Mouse (Mus musculus) limb, embryonic 15.5 days (tissue): Measurements from ENCODE around the gene Mex3d. TPM values are rescaled to one million over a fixed set of nuclear protein-coding genes. Genes with fewer than 3 reads are reported as not detected.

Experiments used
- ATAC-seq: fragments of 200-750 bp; cut with Nextera tagmentation; 2 replicates; pipeline ENCODE4 v1.8.0; 2017; ENCODE audit warnings: low read depth, moderate TSS enrichment; ENCODE audit not compliant: insufficient number of reproducible peaks, low FRiP score, low TSS enrichment
- H3K27ac ChIP-seq: fragments of 300-500 bp; sonication (generic); 2 replicates; pipeline ENCODE4 v1.5.1; 2015; ENCODE audit warnings: moderate library complexity, mild to moderate bottlenecking, inconsistent platforms
- H3K27me3 ChIP-seq: fragments of 300-500 bp; sonication (generic); 2 replicates; pipeline ENCODE4 v1.6.1; 2015; ENCODE audit warnings: inconsistent platforms
- H3K36me3 ChIP-seq: fragments of 300-500 bp; sonication (generic); 2 replicates; pipeline ENCODE4 v1.6.1; 2015; ENCODE audit warnings: inconsistent platforms
- H3K4me1 ChIP-seq: fragments of 300-500 bp; sonication (generic); 2 replicates; pipeline ENCODE4 v1.6.1; 2015; ENCODE audit warnings: inconsistent platforms
- H3K4me2 ChIP-seq: fragments of 300-500 bp; sonication (generic); 2 replicates; pipeline ENCODE4 v1.6.1; 2015; ENCODE audit warnings: mild to moderate bottlenecking, inconsistent platforms
- H3K4me3 ChIP-seq: fragments of 300-500 bp; sonication (generic); 2 replicates; pipeline ENCODE4 v1.5.1; 2015; ENCODE audit warnings: mild to moderate bottlenecking, inconsistent platforms
- H3K9ac ChIP-seq: fragments of 300-500 bp; sonication (generic); 2 replicates; pipeline ENCODE4 v1.6.1; 2015; ENCODE audit warnings: inconsistent platforms
- H3K9me3 ChIP-seq: fragments of 300-500 bp; sonication (generic); 2 replicates; pipeline ENCODE4 v1.6.1; 2016; ENCODE audit warnings: inconsistent platforms
- WGBS: fragments of 180-500 bp; shearing (Covaris S2); methylation state at CpG from one replicate; pipeline ENCODE4 v1.1.7; 2015; 5-methylcytosine and 5-hydroxymethylcytosine counted together
- polyA plus RNA-seq: library from polyadenylated mRNA; unstranded; fragments of >200 nt; fragmentation: Nextera tagmentation; extraction: Ambion mirVana; gene quantifications from 2 replicates; pipeline ENCODE4 v1.2.1, GENCODE M21; 2015

Gene Mex3d
- polyA plus RNA-seq, 1 experiment from 2014 or later = 6.8 TPM

GRCm38 (mm10) chr10:80406684-80407501, 19.4 kb upstream of the Mex3d start, which contains the start of gene Uqcr11:
Uqcr11 (minus strand) TSS chr10:80406830.
- Histone ChIP-seq H3K27me3 (no peaks in the 10 kb centered on the region), H3K9me3 (no peaks in the 10 kb centered on the region), H3K4me3 (peak within 1 kb of the TSS; percentile 74), H3K4me1 (peaks cover 27% of the 10 kb centered on the region), H3K4me2 (peak within 1 kb of the TSS; percentile 75), H3K9ac (peak within 1 kb of the TSS; percentile 80), H3K36me3 (peaks cover 61% of the 10 kb centered on the region), H3K27ac (peak within 1 kb of the TSS; percentile 84)
- ATAC-seq = peak; percentile 53; the same call in 1 of the 2 replicates
- WGBS = 1% methylated on average over 27 of the region's 27 CpGs

- 62% methylated on average over 10 of the region's 10 CpGs for WGBS
- Histone ChIP-seq H3K9ac (peak overlapping the region; percentile 80), H3K36me3 (peaks cover 59% of the 10 kb centered on the region), H3K27ac (no peak overlapping the region), H3K9me3 (no peaks in the 10 kb centered on the region), H3K4me2 (peak overlapping the region; percentile 75), H3K4me1 (peaks cover 32% of the 10 kb centered on the region), H3K4me3 (peak overlapping the region; percentile 74), H3K27me3 (no peaks in the 10 kb centered on the region)
- no peak for ATAC-seq
Observed at GRCm38 (mm10) chr10:80405481-80406173, 18.2 kb upstream of the Mex3d start.

- H3K36me3 ChIP-seq = peaks cover 36% of the 10 kb centered on the region
- no peak overlapping the region for H3K27ac ChIP-seq
- H3K4me3 ChIP-seq = no peak overlapping the region
- H3K9me3 ChIP-seq = no peaks in the 10 kb centered on the region
- H3K4me2 ChIP-seq = no peak overlapping the region
- no peak overlapping the region for H3K9ac ChIP-seq
- no peak for ATAC-seq
- 86% methylated on average over 4 of the region's 4 CpGs for WGBS
- H3K27me3 ChIP-seq = no peaks in the 10 kb centered on the region
- peaks cover 40% of the 10 kb centered on the region for H3K4me1 ChIP-seq
Observed at GRCm38 (mm10) chr10:80403044-80403692, 15.7 kb upstream of the Mex3d start.

- ATAC-seq = no peak
- Histone ChIP-seq H3K27ac (peak overlapping the region; percentile 91), H3K9me3 (no peaks in the 10 kb centered on the region), H3K9ac (peak overlapping the region; percentile 59; the same call in 1 of the 2 replicates), H3K4me3 (no peak overlapping the region; the same call in 1 of the 2 replicates), H3K4me2 (peak overlapping the region; percentile 79), H3K4me1 (peaks cover 40% of the 10 kb centered on the region), H3K36me3 (peaks cover 51% of the 10 kb centered on the region), H3K27me3 (no peaks in the 10 kb centered on the region)
- WGBS = 76% methylated on average over 4 of the region's 4 CpGs
Observed at GRCm38 (mm10) chr10:80400704-80401161, 13.3 kb upstream of the Mex3d start.

- H3K36me3 ChIP-seq = peaks cover 57% of the 10 kb centered on the region
- peak overlapping the region; percentile 70 for H3K4me3 ChIP-seq
- peak overlapping the region; percentile 91 for H3K27ac ChIP-seq
- no peak for ATAC-seq
- WGBS = 11% methylated on average over 17 of the region's 17 CpGs
- H3K9ac ChIP-seq = peak overlapping the region; percentile 59
- no peaks in the 10 kb centered on the region for H3K27me3 ChIP-seq
- no peaks in the 10 kb centered on the region for H3K9me3 ChIP-seq
- peaks cover 37% of the 10 kb centered on the region for H3K4me1 ChIP-seq
- H3K4me2 ChIP-seq = peak overlapping the region; percentile 79
Observed at GRCm38 (mm10) chr10:80399973-80400703, 12.7 kb upstream of the Mex3d start.

- H3K27ac ChIP-seq = peak within 1 kb of the TSS; percentile 99
- peak; percentile 96 for ATAC-seq
- WGBS = under 1% methylated on average over 67 of the region's 82 CpGs
- no peaks in the 10 kb centered on the region for H3K27me3 ChIP-seq
- H3K36me3 ChIP-seq = peaks cover 64% of the 10 kb centered on the region
- no peaks in the 10 kb centered on the region for H3K9me3 ChIP-seq
- peaks cover 30% of the 10 kb centered on the region for H3K4me1 ChIP-seq
- peak within 1 kb of the TSS; percentile 92 for H3K9ac ChIP-seq
- H3K4me3 ChIP-seq = peak within 1 kb of the TSS; percentile 70
- H3K4me2 ChIP-seq = peak within 1 kb of the TSS; percentile 83
Observed at GRCm38 (mm10) chr10:80399191-80399972, 11.9 kb upstream of the Mex3d start, which contains the start of gene Mbd3. Mbd3 (minus strand) TSS chr10:80399550.

- peak overlapping the region; percentile 99 for H3K27ac ChIP-seq
Observed at GRCm38 (mm10) chr10:80398719-80399190, 11.3 kb upstream of the Mex3d start.

GRCm38 (mm10) chr10:80398174-80398535, 10.7 kb upstream of the Mex3d start:
- Histone ChIP-seq H3K27me3 (no peaks in the 10 kb centered on the region), H3K27ac (peak overlapping the region; percentile 99), H3K4me1 (peaks cover 30% of the 10 kb centered on the region), H3K9ac (peak overlapping the region; percentile 92), H3K4me3 (peak overlapping the region; percentile 70), H3K9me3 (no peaks in the 10 kb centered on the region), H3K4me2 (peak overlapping the region; percentile 83), H3K36me3 (peaks cover 64% of the 10 kb centered on the region)
- ATAC-seq = no peak
- 0% methylated on average over 1 of the region's 1 CpGs for WGBS

More at GRCm38 (mm10) chr10:80398719-80399190, 11.3 kb upstream of the Mex3d start:
- peak overlapping the region; percentile 92 for H3K9ac ChIP-seq
- peak overlapping the region; percentile 70 for H3K4me3 ChIP-seq
- peak overlapping the region; percentile 83 for H3K4me2 ChIP-seq
- peaks cover 30% of the 10 kb centered on the region for H3K4me1 ChIP-seq
- under 1% methylated on average over 58 of the region's 59 CpGs for WGBS
- peaks cover 64% of the 10 kb centered on the region for H3K36me3 ChIP-seq
- H3K9me3 ChIP-seq = no peaks in the 10 kb centered on the region
- no peaks in the 10 kb centered on the region for H3K27me3 ChIP-seq
- peak; percentile 78 for ATAC-seq

- Histone ChIP-seq H3K4me2 (peak overlapping the region; percentile 83), H3K4me1 (peaks cover 30% of the 10 kb centered on the region), H3K4me3 (peak overlapping the region; percentile 70), H3K27ac (peak overlapping the region; percentile 99), H3K9me3 (no peaks in the 10 kb centered on the region), H3K9ac (peak overlapping the region; percentile 35), H3K27me3 (no peaks in the 10 kb centered on the region), H3K36me3 (peaks cover 64% of the 10 kb centered on the region)
- WGBS = 45% methylated on average over 8 of the region's 8 CpGs
- no peak for ATAC-seq
Observed at GRCm38 (mm10) chr10:80397524-80398173, 10.2 kb upstream of the Mex3d start.
